ENCODE assay signal across 8 mouse cellular contexts in genomic region chr12:111853011-111853436, GRCm38 (mm10). TPM values are rescaled to one million over a fixed set of nuclear protein-coding genes. Genes with fewer than 3 reads are reported as not detected.
DNase-seq lines count a peak whose midpoint lies in the region; ATAC-seq lines count a peak whose summit lies in the region.

No protein-coding gene starts in this region.

- H3K9me3 ChIP-seq in kidney, embryonic 16.5 days (ENCODE audit: low read length) = no peaks in the 10 kb centered on the region
- H3K9me3 ChIP-seq in midbrain, embryonic 14.5 days (ENCODE audit: control insufficient read depth, low read length) = no peaks in the 10 kb centered on the region

- H3K4me1 ChIP-seq in kidney, embryonic 16.5 days (ENCODE audit: insufficient read depth, low read length) = 0 out of 2 replicates have a peak, but pooled peaks cover 2% of the 10 kb centered on the region
- no peaks in the 10 kb centered on the region for H3K4me1 ChIP-seq in midbrain, embryonic 14.5 days (ENCODE audit: control insufficient read depth, insufficient read depth, low read length)

- no peak overlapping the region for H3K9ac ChIP-seq in kidney, embryonic 16.5 days (replicated peaks; ENCODE audit: low read length)
- no peak overlapping the region for H3K9ac ChIP-seq in midbrain, embryonic 14.5 days (replicated peaks; ENCODE audit: low read length)

- peaks cover 12% of the 10 kb centered on the region; the same call in 1 of the 2 replicates for H3K36me3 ChIP-seq in kidney, embryonic 16.5 days (ENCODE audit: insufficient read depth, low read length)
- H3K36me3 ChIP-seq in midbrain, embryonic 14.5 days (ENCODE audit: control insufficient read depth, insufficient read depth, low read length) = peaks cover 11% of the 10 kb centered on the region; the same call in 1 of the 2 replicates

- no peak overlapping the region for H3K27ac ChIP-seq in kidney, embryonic 16.5 days (ENCODE audit: low read length)
- H3K27ac ChIP-seq in midbrain, embryonic 14.5 days (replicated peaks; ENCODE audit: low read depth, low read length) = no peak overlapping the region

- H3K27me3 ChIP-seq in kidney, embryonic 16.5 days (ENCODE audit: insufficient read depth, low read length) = no peaks in the 10 kb centered on the region
- H3K27me3 ChIP-seq in midbrain, embryonic 14.5 days (ENCODE audit: control insufficient read depth, insufficient read depth, low read length) = no peaks in the 10 kb centered on the region

- H3K4me3 ChIP-seq in kidney, embryonic 16.5 days (ENCODE audit: low read length) = no peak overlapping the region
- no peak overlapping the region for H3K4me3 ChIP-seq in midbrain, embryonic 14.5 days (replicated peaks; ENCODE audit: low read depth, low read length)

- peak; percentile 32 for DNase-seq in kidney, adult 11 months
- peak; percentile 31 for DNase-seq in induced T-regulatory cell, adult 2 months (ENCODE audit: low read depth)
- DNase-seq in testis, postnatal 10 days (ENCODE audit: low spot score) = peak; percentile 67
- DNase-seq in layer of hippocampus, adult 8-10 months (ENCODE audit: low spot score in 2 of 2) = no peak
- no peak for DNase-seq in spleen, postnatal 14 days (ENCODE audit: low spot score in 2 of 2)
- DNase-seq in midbrain, embryonic 14.5 days = no peak

- WGBS in kidney, embryonic 16.5 days = 43% methylated on average over 10 of the region's 10 CpGs
- 81% methylated on average over 10 of the region's 10 CpGs for whole genome bisulfite sequencing in midbrain, embryonic 14.5 days

- no peak overlapping the region for H3K4me2 ChIP-seq in kidney, embryonic 16.5 days (replicated peaks; ENCODE audit: low read depth, low read length)
- H3K4me2 ChIP-seq in midbrain, embryonic 14.5 days (ENCODE audit: low read length) = no peak overlapping the region

- ATAC-seq in kidney, embryonic 16.5 days (ENCODE audit: low FRiP score, low TSS enrichment) = no peak
- ATAC-seq in common myeloid progenitor, adult 5-6 weeks (replicated peaks; ENCODE audit: low read depth, poor library complexity, severe bottlenecking) = peak; percentile 72
- no peak for ATAC-seq in midbrain, embryonic 14.5 days (ENCODE audit: low FRiP score, low TSS enrichment)

RNA-seq across cellular contexts. Expression of gene Zfyve21, which starts 39.1 kb away (rescaled TPM):
- 133 and 159 TPM in 2 replicates for polyA plus RNA-seq in kidney, embryonic 16.5 days (2015; fragmentation: Nextera tagmentation; extraction: Ambion mirVana)
- total RNA-seq in common myeloid progenitor, adult 5-6 weeks (2017) = 8.4 and 12.3 TPM in 2 replicates
- 10 to 100 TPM; 21.5 to 26.5 (median 23.9) TPM for total RNA-seq in layer of hippocampus, adult 8-10 months (2022)
- polyA plus RNA-seq in midbrain, embryonic 14.5 days (2014; fragmentation: Nextera tagmentation; extraction: Ambion mirVana) = 29.7 and 33.7 TPM in 2 replicates

RNA-seq across cellular contexts. Expression of gene Xrcc3, which starts 39.4 kb away (rescaled TPM):
- 12.4 and 16.1 TPM in 2 replicates for polyA plus RNA-seq in kidney, embryonic 16.5 days (2015; fragmentation: Nextera tagmentation; extraction: Ambion mirVana)
- 6.6 and 8.4 TPM in 2 replicates for total RNA-seq in common myeloid progenitor, adult 5-6 weeks (2017)
- total RNA-seq in layer of hippocampus, adult 8-10 months (2022) = 1 to 10 TPM; 3.7 to 5.2 (median 4.5) TPM
- polyA plus RNA-seq in midbrain, embryonic 14.5 days (2014; fragmentation: Nextera tagmentation; extraction: Ambion mirVana) = 2.3 and 3.2 TPM in 2 replicates

RNA-seq across cellular contexts. Expression of gene Ppp1r13b, which starts 54.9 kb away (rescaled TPM):
- 7.4 and 14.7 TPM in 2 replicates for polyA plus RNA-seq in kidney, embryonic 16.5 days (2015; fragmentation: Nextera tagmentation; extraction: Ambion mirVana)
- total RNA-seq in common myeloid progenitor, adult 5-6 weeks (2017) = 12.7 and 18.3 TPM in 2 replicates
- total RNA-seq in layer of hippocampus, adult 8-10 months (2022) = 10 to 100 TPM; 72.0 to 91.8 (median 79.2) TPM
- 36.2 and 38.1 TPM in 2 replicates for polyA plus RNA-seq in midbrain, embryonic 14.5 days (2014; fragmentation: Nextera tagmentation; extraction: Ambion mirVana)

Comparison
In these comparisons a context has a peak if more than half of its experiments do, and no peak if none do; other contexts are left out.
1. DNase-seq: peak in kidney, adult 11 months (single experiment), induced T-regulatory cell, adult 2 months (single experiment) and testis, postnatal 10 days (single experiment); none in layer of hippocampus, adult 8-10 months (0 of 2), spleen, postnatal 14 days (0 of 2) and midbrain, embryonic 14.5 days (single experiment).